Mouse (Mus musculus) stomach, postnatal 0 days (tissue): ENCODE measurements around the gene Inca1. TPM values are rescaled to one million over a fixed set of nuclear protein-coding genes. Genes with fewer than 3 reads are reported as not detected.

Experiments used
- ATAC-seq: fragments of 200-750 bp; cut with Nextera tagmentation; 2 replicates; pipeline ENCODE4 v1.8.0; 2017; ENCODE audit not compliant: low FRiP score, low TSS enrichment
- DNase-seq: peaks from one replicate; pipeline ENCODE4 v3.0.0-alpha.2; 2016; ENCODE audit warnings: low spot score
- H3K27ac ChIP-seq: fragments of 300-500 bp; sonication (generic); replicated peaks from 2 replicates; pipeline ENCODE4 v1.5.1; 2014; ENCODE audit warnings: mild to moderate bottlenecking, control low read depth
- H3K27me3 ChIP-seq: fragments of 300-500 bp; sonication (generic); 2 replicates; pipeline ENCODE4 v1.6.1; 2014; ENCODE audit warnings: low read length; ENCODE audit not compliant: control insufficient read depth, insufficient read depth
- H3K36me3 ChIP-seq: fragments of 300-500 bp; sonication (generic); 2 replicates; pipeline ENCODE4 v1.6.1; 2014; ENCODE audit warnings: low read length, mixed read lengths; ENCODE audit not compliant: control insufficient read depth, insufficient read depth
- H3K4me1 ChIP-seq: fragments of 300-500 bp; sonication (generic); replicated peaks from 2 replicates; pipeline ENCODE4 v1.6.1; 2014; ENCODE audit warnings: antibody characterized with exemption; ENCODE audit not compliant: control insufficient read depth, insufficient read depth
- H3K4me2 ChIP-seq: fragments of 300-500 bp; sonication (generic); replicated peaks from 2 replicates; pipeline ENCODE4 v1.6.1; 2014; ENCODE audit warnings: low read depth, mild to moderate bottlenecking, control low read depth, moderate library complexity
- H3K4me3 ChIP-seq: fragments of 300-500 bp; sonication (generic); 2 replicates; pipeline ENCODE4 v1.5.1; 2014; ENCODE audit warnings: low read depth, low read length, control low read depth
- H3K9ac ChIP-seq: fragments of 300-500 bp; sonication (generic); 2 replicates; pipeline ENCODE4 v1.6.1; 2014; ENCODE audit warnings: mild to moderate bottlenecking, low read length, control low read depth, mixed read lengths
- H3K9me3 ChIP-seq: fragments of 300-500 bp; sonication (generic); 2 replicates; pipeline ENCODE4 v1.6.1; 2016; ENCODE audit warnings: low read length; ENCODE audit not compliant: control insufficient read depth
- CTCF ChIP-seq: IDR thresholded peaks from 2 replicates; pipeline ENCODE4 v1.5.1; 2016; ENCODE audit warnings: antibody characterized with exemption, low read depth, mild to moderate bottlenecking, moderate library complexity
- EP300 ChIP-seq: optimal IDR thresholded peaks from 2 replicates; pipeline ENCODE3; 2016; ENCODE audit warnings: antibody characterized with exemption
- WGBS: fragments of 180-500 bp; shearing (Covaris S2); extraction: QIAGEN DNeasy Blood & Tissue Kit; methylation state at CpG from one replicate; pipeline ENCODE4 v1.1.7; 2014; 5-methylcytosine and 5-hydroxymethylcytosine counted together
- polyA plus RNA-seq: library from polyadenylated mRNA; unstranded; fragments of >200 nt; fragmentation: Nextera tagmentation; extraction: Ambion mirVana; gene quantifications from 2 replicates; pipeline ENCODE4 v1.2.1, GENCODE M21; 2015

Inca1 gene
- polyA plus RNA-seq, 1 experiment from 2014 or later: 1.6 TPM

DNA sequence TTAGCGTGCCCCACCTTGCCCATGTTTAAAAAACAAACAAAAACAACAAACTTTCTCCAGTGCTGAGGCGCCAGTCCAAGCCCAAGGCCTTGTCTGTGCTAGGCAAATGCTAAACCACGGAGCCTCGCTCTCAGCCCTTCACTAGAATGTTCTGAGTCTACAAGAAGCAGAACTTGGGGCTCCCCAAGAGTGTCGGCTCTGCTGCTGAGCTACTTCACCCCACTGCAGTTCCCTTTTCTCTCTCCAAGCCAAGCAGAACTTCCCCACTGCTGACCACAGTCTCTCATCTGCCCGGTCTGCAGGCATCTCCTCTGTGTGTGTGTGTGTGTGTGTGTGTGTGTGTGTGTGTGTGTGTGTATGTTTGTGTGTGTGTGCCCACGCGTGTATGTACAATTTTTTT is 20.1 kb downstream of the Inca1 start:
- peaks cover 24% of the 10 kb centered on the region for H3K36me3 ChIP-seq
- no peak for DNase-seq
- 93% methylated on average over 8 of the region's 8 CpGs for whole genome bisulfite sequencing
- no peaks in the 10 kb centered on the region for H3K4me1 ChIP-seq
- H3K27me3 ChIP-seq: no peaks in the 10 kb centered on the region
- TF ChIP-seq CTCF (no peak), EP300 (no peak)
- H3K4me2 ChIP-seq: no peak overlapping the region
- H3K9ac ChIP-seq: no peak overlapping the region
- no peaks in the 10 kb centered on the region for H3K9me3 ChIP-seq
- no peak for ATAC-seq
- H3K4me3 ChIP-seq: no peak overlapping the region
- no peak overlapping the region for H3K27ac ChIP-seq

DNA sequence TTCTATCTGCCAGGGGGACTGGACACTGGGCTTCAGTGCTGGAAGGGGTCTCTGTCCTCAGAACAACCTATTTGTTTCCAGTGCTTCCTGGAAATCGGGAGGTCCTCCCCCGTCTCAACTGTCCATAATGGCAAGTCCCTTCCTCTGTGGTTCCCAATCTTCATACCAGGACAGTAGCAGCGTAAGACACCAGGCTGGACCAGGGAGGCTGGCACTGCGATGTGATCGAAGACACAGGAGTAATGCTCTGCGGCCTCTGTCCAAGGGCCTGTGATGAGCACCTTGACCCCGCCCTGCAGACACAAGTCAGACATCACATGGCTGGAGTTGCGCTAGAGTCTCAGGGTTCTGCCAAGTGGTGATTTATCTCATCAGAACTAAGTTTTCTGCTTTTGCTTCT is 20.6 kb downstream of the Inca1 start:
- Histone ChIP-seq H3K4me1 (no peaks in the 10 kb centered on the region), H3K4me3 (no peak overlapping the region), H3K4me2 (no peak overlapping the region), H3K9me3 (no peaks in the 10 kb centered on the region), H3K9ac (no peak overlapping the region), H3K36me3 (peaks cover 20% of the 10 kb centered on the region), H3K27ac (no peak overlapping the region), H3K27me3 (no peaks in the 10 kb centered on the region)
- TF ChIP-seq CTCF (no peak), EP300 (no peak)
- WGBS: 94% methylated on average over 8 of the region's 8 CpGs
- DNase-seq (no peak), ATAC-seq (no peak)

DNA sequence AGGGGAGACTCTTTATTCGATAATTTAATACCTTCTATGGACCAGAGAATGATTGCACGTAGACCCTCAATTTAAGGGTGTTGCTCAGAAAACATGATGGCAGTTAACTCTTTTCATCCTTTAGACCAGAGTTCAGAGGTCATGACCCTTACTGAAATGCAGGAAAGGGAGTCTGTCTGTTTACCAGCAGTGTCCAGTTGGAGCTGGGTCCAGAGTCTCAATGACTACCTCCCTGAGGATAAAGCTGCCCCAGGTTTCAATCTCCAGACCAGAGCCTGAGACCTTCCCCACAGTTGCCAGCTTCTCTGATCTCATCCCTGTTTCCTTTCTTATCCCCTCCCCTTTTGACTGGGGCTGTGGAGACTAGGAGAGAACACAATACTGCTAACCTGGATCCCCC is 21.4 kb downstream of the Inca1 start:
- Histone ChIP-seq H3K4me3 (no peak overlapping the region), H3K4me1 (no peaks in the 10 kb centered on the region), H3K9ac (no peak overlapping the region), H3K9me3 (no peaks in the 10 kb centered on the region), H3K36me3 (peaks cover 20% of the 10 kb centered on the region), H3K4me2 (no peak overlapping the region), H3K27me3 (no peaks in the 10 kb centered on the region), H3K27ac (no peak overlapping the region)
- 83% methylated on average over 2 of the region's 2 CpGs for WGBS
- DNase-seq (no peak), ATAC-seq (no peak)
- no peak for TF ChIP-seq CTCF
- TF ChIP-seq EP300: no peak

DNA sequence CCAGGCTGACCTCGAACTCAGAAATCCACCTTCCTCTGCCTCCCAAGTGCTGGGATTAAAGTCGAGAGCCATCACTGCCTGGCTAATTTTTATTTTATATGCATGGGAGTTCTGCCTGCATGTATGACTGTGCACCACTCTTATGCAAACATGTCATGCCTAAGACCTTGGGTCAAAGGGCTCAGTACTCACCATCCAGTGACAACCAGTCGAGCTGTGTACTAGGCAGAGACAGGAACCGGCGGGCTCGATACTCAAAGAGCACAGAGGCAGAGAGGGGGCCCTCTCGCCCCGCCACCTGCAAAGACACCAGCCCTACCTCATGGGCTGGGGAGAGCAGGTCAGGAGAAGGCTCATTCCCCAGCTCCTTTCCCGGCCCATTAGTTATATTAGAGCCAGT is 21.9 kb downstream of the Inca1 start:
- Histone ChIP-seq H3K36me3 (peaks cover 17% of the 10 kb centered on the region), H3K9ac (no peak overlapping the region), H3K27ac (no peak overlapping the region), H3K27me3 (no peaks in the 10 kb centered on the region), H3K4me3 (no peak overlapping the region), H3K4me2 (no peak overlapping the region), H3K4me1 (no peaks in the 10 kb centered on the region), H3K9me3 (no peaks in the 10 kb centered on the region)
- no peak for TF ChIP-seq CTCF
- TF ChIP-seq EP300: no peak
- 69% methylated on average over 9 of the region's 9 CpGs for WGBS
- DNase-seq (no peak), ATAC-seq (no peak)

DNA sequence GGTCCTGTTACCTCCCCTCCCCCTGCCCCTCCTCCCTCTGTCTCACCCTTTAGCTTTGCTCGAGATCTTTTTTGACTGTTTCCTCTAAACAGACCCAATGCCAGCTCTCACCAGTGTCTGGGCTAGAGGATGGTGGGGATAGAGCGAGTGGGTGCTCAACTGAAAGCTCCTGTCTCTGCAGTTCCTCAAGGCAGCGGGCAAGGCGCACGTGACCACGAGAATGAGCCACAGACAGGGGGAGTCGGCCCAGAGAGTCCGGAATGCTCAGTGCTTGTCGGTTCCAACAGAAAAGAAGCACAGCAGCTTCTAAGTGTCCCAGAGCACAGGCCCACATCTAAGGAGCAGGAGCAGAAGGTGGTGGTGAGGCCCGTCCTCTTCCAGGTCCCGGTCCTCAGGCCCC is 25.5 kb downstream of the Inca1 start:
- Histone ChIP-seq H3K4me1 (no peaks in the 10 kb centered on the region), H3K27ac (no peak overlapping the region), H3K9me3 (no peaks in the 10 kb centered on the region), H3K9ac (no peak overlapping the region), H3K36me3 (peaks cover 9% of the 10 kb centered on the region), H3K4me3 (no peak overlapping the region), H3K4me2 (no peak overlapping the region), H3K27me3 (no peaks in the 10 kb centered on the region)
- WGBS: 64% methylated on average over 11 of the region's 11 CpGs
- TF ChIP-seq EP300: no peak
- no peak for TF ChIP-seq CTCF
- ATAC-seq (0 out of 2 replicates have a peak, but pooled peaks have one; percentile 11), DNase-seq (no peak)

DNA sequence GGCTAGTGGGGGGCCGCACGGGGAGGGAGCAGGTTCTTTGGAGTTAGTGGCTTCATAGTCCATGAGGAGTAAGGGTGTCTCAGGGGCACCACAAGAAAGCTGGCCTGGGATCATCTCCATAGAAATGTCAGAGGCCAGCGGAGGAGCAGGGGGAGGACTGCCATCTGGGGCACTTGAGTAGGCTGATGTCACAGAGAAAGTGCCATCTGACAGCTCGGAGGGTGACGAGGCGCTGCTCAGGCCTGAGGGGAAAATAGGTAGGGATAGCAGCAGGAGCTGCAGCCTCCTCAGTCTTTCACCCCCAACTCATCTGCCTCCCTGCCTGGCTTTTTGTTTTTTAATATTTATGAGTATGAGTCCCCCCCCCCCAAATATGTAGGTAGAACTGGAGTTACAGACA is 25.9 kb downstream of the Inca1 start:
- DNase-seq: no peak
- 85% methylated on average over 6 of the region's 6 CpGs for WGBS
- TF ChIP-seq EP300 (no peak), CTCF (no peak)

More for the DNA sequence above, 25.9 kb downstream of the Inca1 start:
- H3K4me1 ChIP-seq: no peaks in the 10 kb centered on the region
- ATAC-seq: no peak
- H3K36me3 ChIP-seq: peaks cover 6% of the 10 kb centered on the region
- H3K9ac ChIP-seq: no peak overlapping the region
- H3K9me3 ChIP-seq: no peaks in the 10 kb centered on the region
- no peak overlapping the region for H3K27ac ChIP-seq
- no peak overlapping the region for H3K4me3 ChIP-seq
- H3K4me2 ChIP-seq: no peak overlapping the region
- no peaks in the 10 kb centered on the region for H3K27me3 ChIP-seq
